Mouse (Mus musculus) liver, embryonic 12.5 days (tissue): ENCODE results near the gene Itgax. TPM values are rescaled to one million over a fixed set of nuclear protein-coding genes. Genes with fewer than 3 reads are reported as not detected.

Source experiments
- ATAC-seq: fragments of 200-750 bp; cut with Nextera tagmentation; 2 replicates; pipeline ENCODE4 v1.8.0; 2017; ENCODE audit warnings: moderate number of reproducible peaks, mild to moderate bottlenecking, moderate library complexity
- H3K27ac ChIP-seq: fragments of 300-500 bp; sonication (generic); 2 replicates; pipeline ENCODE4 v1.5.1; 2016; ENCODE audit warnings: mild to moderate bottlenecking
- H3K27me3 ChIP-seq: fragments of 300-500 bp; sonication (generic); replicated peaks from 2 replicates; pipeline ENCODE4 v1.6.1; 2016; ENCODE audit warnings: mild to moderate bottlenecking, moderate library complexity
- H3K36me3 ChIP-seq: fragments of 300-500 bp; sonication (generic); 2 replicates; pipeline ENCODE4 v1.6.1; 2016; ENCODE audit warnings: mild to moderate bottlenecking, moderate library complexity
- H3K4me1 ChIP-seq: fragments of 300-500 bp; sonication (generic); 2 replicates; pipeline ENCODE4 v1.6.1; 2016
- H3K4me2 ChIP-seq: fragments of 300-500 bp; sonication (generic); 2 replicates; pipeline ENCODE4 v1.6.1; 2016; ENCODE audit warnings: mild to moderate bottlenecking, moderate library complexity
- H3K4me3 ChIP-seq: fragments of 300-500 bp; sonication (generic); 2 replicates; pipeline ENCODE4 v1.5.1; 2016; ENCODE audit warnings: mild to moderate bottlenecking, moderate library complexity
- H3K9ac ChIP-seq: fragments of 300-500 bp; sonication (generic); 2 replicates; pipeline ENCODE4 v1.6.1; 2016; ENCODE audit warnings: mild to moderate bottlenecking, moderate library complexity
- H3K9me3 ChIP-seq: fragments of 300-500 bp; sonication (generic); replicated peaks from 2 replicates; pipeline ENCODE4 v1.6.1; 2016; ENCODE audit warnings: mild to moderate bottlenecking, moderate library complexity
- WGBS: fragments of 180-500 bp; shearing (Covaris S2); methylation state at CpG from one replicate; pipeline ENCODE4 v1.1.7; 2016; ENCODE audit not compliant: insufficient replicate concordance; 5-methylcytosine and 5-hydroxymethylcytosine counted together
- polyA plus RNA-seq: library from polyadenylated mRNA; unstranded; fragments of >200 nt; fragmentation: Nextera tagmentation; extraction: Ambion mirVana; gene quantifications from 2 replicates; pipeline ENCODE4 v1.2.1, GENCODE M21; 2016

Gene Itgax
- polyA plus RNA-seq = 0.17 and 0.19 TPM in 2 replicates

GRCm38 (mm10) chr7:128128741-128129720 lies at the start of gene Itgax:
Gene Itgax (plus strand): TSS chr7:128129547.
- 35% methylated on average over 8 of the region's 8 CpGs for WGBS

DNA sequence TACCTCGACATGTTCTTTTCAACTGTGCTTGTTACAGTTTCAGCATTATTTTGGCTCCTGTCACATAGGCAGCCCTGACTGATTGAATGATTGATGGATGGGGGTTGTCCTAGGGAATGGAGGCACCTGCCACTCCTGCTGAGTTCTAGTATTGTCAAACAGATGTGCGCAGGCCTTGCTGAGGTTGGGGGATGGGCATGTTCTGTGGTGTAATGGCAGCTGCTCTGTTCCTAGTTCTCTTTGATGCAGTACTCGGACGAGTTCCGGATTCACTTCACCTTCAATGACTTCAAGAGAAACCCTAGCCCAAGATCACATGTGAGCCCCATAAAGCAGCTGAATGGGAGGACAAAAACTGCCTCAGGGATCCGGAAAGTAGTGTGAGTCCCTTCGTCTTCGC lies 49.3 kb upstream of the Itgax start:
- WGBS = 65% methylated on average over 8 of the region's 8 CpGs
- no peaks in the 10 kb centered on the region for H3K27me3 ChIP-seq
- ATAC-seq = no peak
- H3K9ac ChIP-seq = no peak overlapping the region
- no peaks in the 10 kb centered on the region for H3K9me3 ChIP-seq
- no peak overlapping the region for H3K4me2 ChIP-seq
- no peak overlapping the region for H3K27ac ChIP-seq
- no peaks in the 10 kb centered on the region for H3K36me3 ChIP-seq
- H3K4me1 ChIP-seq = no peaks in the 10 kb centered on the region
- H3K4me3 ChIP-seq = no peak overlapping the region

More at GRCm38 (mm10) chr7:128128741-128129720, at the start of gene Itgax:
- Histone ChIP-seq H3K4me2 (no peak within 1 kb of the TSS), H3K9ac (no peak within 1 kb of the TSS), H3K4me1 (0 out of 2 replicates have a peak, but pooled peaks cover 4% of the 10 kb centered on the region), H3K4me3 (no peak within 1 kb of the TSS), H3K9me3 (no peaks in the 10 kb centered on the region), H3K36me3 (no peaks in the 10 kb centered on the region), H3K27me3 (no peaks in the 10 kb centered on the region), H3K27ac (no peak within 1 kb of the TSS)
- no peak for ATAC-seq

- Histone ChIP-seq H3K9ac (no peak overlapping the region), H3K9me3 (no peaks in the 10 kb centered on the region), H3K4me3 (no peak overlapping the region), H3K4me1 (no peaks in the 10 kb centered on the region), H3K4me2 (no peak overlapping the region), H3K36me3 (no peaks in the 10 kb centered on the region), H3K27ac (no peak overlapping the region), H3K27me3 (no peaks in the 10 kb centered on the region)
- ATAC-seq = no peak
- WGBS = 36% methylated on average over 7 of the region's 7 CpGs
Observed at GRCm38 (mm10) chr7:128089141-128089540, 40.2 kb upstream of the Itgax start.

- ATAC-seq = no peak
- no peak overlapping the region for H3K4me2 ChIP-seq
- H3K36me3 ChIP-seq = no peaks in the 10 kb centered on the region
- no peak overlapping the region for H3K4me3 ChIP-seq
- no peak overlapping the region for H3K27ac ChIP-seq
- no peaks in the 10 kb centered on the region for H3K9me3 ChIP-seq
- no peaks in the 10 kb centered on the region for H3K4me1 ChIP-seq
- H3K27me3 ChIP-seq = no peaks in the 10 kb centered on the region
- no peak overlapping the region for H3K9ac ChIP-seq
- WGBS = 64% methylated on average over 1 of the region's 1 CpGs
Observed at GRCm38 (mm10) chr7:128098135-128098534, 31.2 kb upstream of the Itgax start.

DNA sequence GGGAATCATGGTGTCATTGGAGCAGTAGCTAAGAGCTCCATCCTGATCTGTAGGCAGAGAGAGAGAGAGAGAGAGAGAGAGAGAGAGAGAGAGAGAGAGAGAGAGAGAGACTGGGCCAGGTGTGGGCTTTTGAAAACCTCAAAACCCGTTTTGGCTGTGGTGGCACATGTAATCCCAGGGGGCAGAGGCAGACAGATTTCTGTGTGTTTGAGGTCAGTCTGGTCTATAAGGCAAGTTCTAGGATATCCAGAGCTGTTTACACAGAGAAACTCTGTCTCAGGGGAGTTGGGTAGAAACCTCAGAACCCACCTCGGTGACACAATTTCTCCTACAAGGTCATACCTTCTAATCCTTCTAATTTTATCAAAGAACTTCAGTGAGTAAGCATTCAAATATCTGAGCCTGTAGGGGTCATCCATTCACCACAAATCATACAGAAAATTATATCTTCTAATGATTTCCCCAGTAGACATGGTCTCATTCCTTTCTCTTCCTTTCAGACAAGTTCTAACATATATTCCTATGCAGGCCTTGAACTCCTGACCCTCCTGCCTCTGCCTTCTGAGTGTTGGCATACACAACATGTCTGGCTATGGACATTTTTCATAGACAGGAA lies 28.5 kb upstream of the Itgax start:
- H3K27me3 ChIP-seq = no peaks in the 10 kb centered on the region
- no peak overlapping the region for H3K4me3 ChIP-seq
- no peaks in the 10 kb centered on the region for H3K9me3 ChIP-seq
- no peak overlapping the region for H3K4me2 ChIP-seq
- no peak overlapping the region for H3K27ac ChIP-seq
- H3K9ac ChIP-seq = no peak overlapping the region
- no peaks in the 10 kb centered on the region for H3K36me3 ChIP-seq
- no peaks in the 10 kb centered on the region for H3K4me1 ChIP-seq
- 66% methylated on average over 2 of the region's 2 CpGs for WGBS
- no peak for ATAC-seq

DNA sequence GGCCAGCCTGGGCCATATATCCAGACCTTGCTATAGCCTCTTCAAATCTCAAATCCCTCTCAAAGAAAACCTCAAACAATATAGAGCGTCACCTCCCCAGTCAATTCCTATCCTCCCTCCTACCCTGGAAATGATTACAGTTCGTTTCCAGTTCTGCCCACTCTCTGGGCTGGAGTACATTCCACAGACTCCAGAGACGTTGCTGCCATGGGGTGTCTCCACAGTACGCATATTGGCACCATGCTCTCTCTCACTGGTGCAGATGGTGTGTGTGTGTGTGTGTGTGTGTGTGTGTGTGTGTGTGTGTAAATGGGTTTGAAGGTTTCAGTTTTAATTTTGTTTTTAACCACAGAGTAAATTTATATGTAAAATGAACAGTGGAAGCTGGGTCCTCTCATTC lies 24.1 kb upstream of the Itgax start:
- Histone ChIP-seq H3K9me3 (no peaks in the 10 kb centered on the region), H3K27me3 (no peaks in the 10 kb centered on the region), H3K4me1 (no peaks in the 10 kb centered on the region), H3K4me2 (no peak overlapping the region), H3K27ac (no peak overlapping the region), H3K36me3 (no peaks in the 10 kb centered on the region), H3K9ac (no peak overlapping the region), H3K4me3 (no peak overlapping the region)
- no peak for ATAC-seq
- WGBS = 62% methylated on average over 4 of the region's 4 CpGs

DNA sequence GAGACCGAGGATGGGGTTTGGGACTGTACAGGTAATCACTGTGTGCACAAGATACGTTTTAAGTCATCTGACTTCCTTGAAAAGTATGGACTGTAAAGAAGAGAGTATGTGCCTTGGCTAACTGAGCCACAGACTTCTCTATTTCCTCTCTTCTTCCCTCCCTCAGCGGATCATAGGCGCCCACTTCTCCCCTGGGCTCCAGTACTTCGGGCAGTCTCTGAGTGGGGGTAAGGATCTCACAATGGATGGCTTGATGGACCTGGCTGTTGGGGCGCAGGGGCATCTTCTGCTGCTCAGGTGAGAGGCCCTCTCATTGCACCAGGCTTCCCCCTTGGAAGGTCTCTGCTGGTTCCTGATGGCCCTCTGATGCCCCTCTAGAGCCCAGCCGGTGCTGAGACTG lies 21.9 kb upstream of the Itgax start:
- 74% methylated on average over 7 of the region's 7 CpGs for WGBS
- H3K4me1 ChIP-seq = no peaks in the 10 kb centered on the region
- H3K9me3 ChIP-seq = no peaks in the 10 kb centered on the region
- no peaks in the 10 kb centered on the region for H3K36me3 ChIP-seq
- no peaks in the 10 kb centered on the region for H3K27me3 ChIP-seq
- no peak overlapping the region for H3K4me2 ChIP-seq
- no peak overlapping the region for H3K9ac ChIP-seq
- H3K4me3 ChIP-seq = no peak overlapping the region
- ATAC-seq = no peak
- no peak overlapping the region for H3K27ac ChIP-seq

GRCm38 (mm10) chr7:128110314-128110713 lies 19.0 kb upstream of the Itgax start:
- 35% methylated on average over 2 of the region's 2 CpGs for WGBS

GRCm38 (mm10) chr7:128112131-128112530 lies 17.2 kb upstream of the Itgax start:
- H3K9me3 ChIP-seq = no peaks in the 10 kb centered on the region
- H3K36me3 ChIP-seq = no peaks in the 10 kb centered on the region
- no peak overlapping the region for H3K27ac ChIP-seq
- WGBS = 74% methylated on average over 11 of the region's 11 CpGs
- H3K4me1 ChIP-seq = no peaks in the 10 kb centered on the region
- H3K27me3 ChIP-seq = no peaks in the 10 kb centered on the region
- no peak overlapping the region for H3K4me2 ChIP-seq
- H3K9ac ChIP-seq = no peak overlapping the region
- no peak overlapping the region for H3K4me3 ChIP-seq
- ATAC-seq = no peak

More at GRCm38 (mm10) chr7:128110314-128110713, 19.0 kb upstream of the Itgax start:
- Histone ChIP-seq H3K27ac (no peak overlapping the region), H3K36me3 (no peaks in the 10 kb centered on the region), H3K9me3 (no peaks in the 10 kb centered on the region), H3K4me1 (no peaks in the 10 kb centered on the region), H3K4me3 (no peak overlapping the region), H3K4me2 (no peak overlapping the region), H3K27me3 (no peaks in the 10 kb centered on the region), H3K9ac (no peak overlapping the region)
- no peak for ATAC-seq

- Histone ChIP-seq H3K4me3 (no peak overlapping the region), H3K4me1 (no peaks in the 10 kb centered on the region), H3K27ac (no peak overlapping the region), H3K36me3 (no peaks in the 10 kb centered on the region), H3K9me3 (no peaks in the 10 kb centered on the region), H3K27me3 (no peaks in the 10 kb centered on the region), H3K9ac (no peak overlapping the region), H3K4me2 (no peak overlapping the region)
- WGBS = 84% methylated on average over 11 of the region's 11 CpGs
- no peak for ATAC-seq
Observed at GRCm38 (mm10) chr7:128114371-128115105, 14.8 kb upstream of the Itgax start.

- Histone ChIP-seq H3K27ac (no peak overlapping the region), H3K4me3 (no peak overlapping the region), H3K4me1 (no peaks in the 10 kb centered on the region), H3K27me3 (no peaks in the 10 kb centered on the region), H3K9me3 (no peaks in the 10 kb centered on the region), H3K36me3 (no peaks in the 10 kb centered on the region), H3K4me2 (no peak overlapping the region), H3K9ac (no peak overlapping the region)
- ATAC-seq = no peak
- WGBS = 43% methylated on average over 5 of the region's 5 CpGs
Observed at GRCm38 (mm10) chr7:128115211-128115958, 14.0 kb upstream of the Itgax start.
